Mouse (Mus musculus) heart, adult 2 months (tissue): Measurements from ENCODE around the gene Gabrr1. TPM values are rescaled to one million over a fixed set of nuclear protein-coding genes. Genes with fewer than 3 reads are reported as not detected.
"Not testable (repeated sequence)": the region's sequence is repeated elsewhere in the genome, so short reads cannot be mapped to it uniquely, and the experiment has no call there.

Experiments
- DNase-seq, 2 experiments: peaks; one replicate each; pipeline ENCODE4 v3.0.0; 2021
- H3K27ac ChIP-seq: fragments of 200-600 bp; 2 replicates; pipeline ENCODE4 v1.8.1; 2022
- H3K27me3 ChIP-seq: fragments of 200-500 bp; 2 replicates; pipeline ENCODE4 v1.6.1; 2012; ENCODE audit warnings: mild to moderate bottlenecking, low read length, inconsistent platforms, mixed read lengths; ENCODE audit not compliant: control insufficient read depth, insufficient read depth
- H3K36me3 ChIP-seq: fragments of 200-500 bp; 2 replicates; pipeline ENCODE4 v1.6.1; 2012; ENCODE audit warnings: low read length, inconsistent platforms; ENCODE audit not compliant: control insufficient read depth, insufficient read depth
- H3K4me1 ChIP-seq: fragments of 200-500 bp; 2 replicates; pipeline ENCODE4 v1.6.1; 2011; ENCODE audit warnings: low read length; ENCODE audit not compliant: control insufficient read depth, insufficient read depth
- H3K4me3 ChIP-seq: fragments of 200-600 bp; 2 replicates; pipeline ENCODE4 v1.8.1; 2022
- H3K79me2 ChIP-seq: fragments of 200-500 bp; replicated peaks from 2 replicates; pipeline ENCODE4 v1.6.1; 2012; ENCODE audit warnings: mild to moderate bottlenecking, inconsistent platforms, low read length, moderate library complexity, mixed read lengths; ENCODE audit not compliant: control insufficient read depth, insufficient read depth
- H3K9ac ChIP-seq: fragments of 200-500 bp; 2 replicates; pipeline ENCODE4 v1.6.1; 2012; ENCODE audit warnings: low read depth, mild to moderate bottlenecking, control low read depth, inconsistent platforms, low read length, mixed read lengths
- CTCF ChIP-seq: fragments of 200-600 bp; IDR thresholded peaks from 2 replicates; pipeline ENCODE4 v1.8.1; 2022; ENCODE audit warnings: antibody characterized with exemption, mild to moderate bottlenecking, moderate library complexity
- EP300 ChIP-seq: fragments of 200-500 bp; IDR thresholded peaks from 2 replicates; pipeline ENCODE4 v1.6.1; 2011; ENCODE audit warnings: low read depth, low read length, control low read depth; ENCODE audit not compliant: insufficient read depth
- POLR2A ChIP-seq: fragments of 200-500 bp; IDR thresholded peaks from 2 replicates; pipeline ENCODE4 v1.6.1; 2011; ENCODE audit warnings: mild to moderate bottlenecking, low read depth, low read length, control low read depth; ENCODE audit not compliant: insufficient read depth
- WGBS: fragments of 180-500 bp; shearing (Covaris S2); methylation state at CpG from one replicate; pipeline ENCODE4 v1.1.7; 2018; 5-methylcytosine and 5-hydroxymethylcytosine counted together
- intact Hi-C: fragments of 180-260 bp; cut with DNase I; formaldehyde crosslinking; loops from one replicate; pipeline ENCODE4 v1.15.1; 2025
- long read RNA-seq: library from polyadenylated mRNA; stranded (forward); transcript quantifications from one replicate; pipeline ENCODE4 v2.0.0, GENCODE M21; 2021
- polyA plus RNA-seq: library from polyadenylated mRNA; depleted of rRNA; stranded (reverse); fragments of >200 nt; gene quantifications from 2 replicates; pipeline ENCODE4 v1.2.3, GENCODE M21; 2012; rRNA removed
- total RNA-seq, 2 experiments: library from RNA; stranded (reverse); gene quantifications; 2 replicates each; pipeline ENCODE4 v1.2.3; 2021

Gene Gabrr1
- total RNA-seq (under 1 TPM; 0.27 to 0.50 TPM), polyA plus RNA-seq (0.20 and 0.23 TPM in 2 replicates)
- long read RNA-seq, partial matches to known transcripts, result 1 of 1 reads
- long read RNA-seq, other reads (novel, unspliced or antisense), result 0 of 1 reads

- Histone ChIP-seq H3K79me2 (no peaks in the 10 kb centered on the region), H3K4me3 (no peak within 1 kb of the TSS), H3K9ac (no peak within 1 kb of the TSS), H3K36me3 (no peaks in the 10 kb centered on the region), H3K27ac (no peak within 1 kb of the TSS), H3K4me1 (no peaks in the 10 kb centered on the region), H3K27me3 (no peaks in the 10 kb centered on the region)
- TF ChIP-seq CTCF, result no peak
- no peak for DNase-seq
- intact Hi-C loops, result no loop called here
- WGBS, result 64% methylated on average over 11 of the region's 11 CpGs
These were observed at the start of gene Gabrr1 for GRCm38 (mm10) chr4:33132221-33132620. Gene Gabrr1, plus strand, starts transcription at chr4:33132521.

- TF ChIP-seq EP300 (no peak), POLR2A (no peak), CTCF (no peak)
- H3K9ac ChIP-seq, result no peak overlapping the region
- H3K79me2 ChIP-seq, result no peaks in the 10 kb centered on the region
- no peaks in the 10 kb centered on the region for H3K4me1 ChIP-seq
- no peak overlapping the region for H3K4me3 ChIP-seq
- 74% methylated on average over 6 of the region's 6 CpGs for WGBS
- H3K27me3 ChIP-seq, result no peaks in the 10 kb centered on the region
- H3K27ac ChIP-seq, result no peak overlapping the region
- intact Hi-C loops, result no loop called here
- DNase-seq, result no peak
- no peaks in the 10 kb centered on the region for H3K36me3 ChIP-seq
These were observed 33.1 kb upstream of the Gabrr1 start for GRCm38 (mm10) chr4:33099118-33099694.

- Histone ChIP-seq H3K36me3 (no peaks in the 10 kb centered on the region), H3K27ac (no peak overlapping the region), H3K79me2 (no peaks in the 10 kb centered on the region), H3K4me3 (no peak overlapping the region), H3K9ac (no peak overlapping the region), H3K27me3 (no peaks in the 10 kb centered on the region), H3K4me1 (no peaks in the 10 kb centered on the region)
- no peak for DNase-seq
- TF ChIP-seq POLR2A, result no peak
- no peak for TF ChIP-seq CTCF
- TF ChIP-seq EP300, result no peak
- intact Hi-C loops, result no loop called here
- WGBS, result 52% methylated on average over 14 of the region's 14 CpGs
These were observed 22.4 kb upstream of the Gabrr1 start for GRCm38 (mm10) chr4:33109720-33110458.

GRCm38 (mm10) chr4:33110845-33111244 is 21.5 kb upstream of the Gabrr1 start:
- H3K9ac ChIP-seq, result no peak overlapping the region
- no peaks in the 10 kb centered on the region for H3K4me1 ChIP-seq
- no peaks in the 10 kb centered on the region for H3K27me3 ChIP-seq
- H3K27ac ChIP-seq, result no peak overlapping the region
- no peaks in the 10 kb centered on the region for H3K79me2 ChIP-seq
- H3K4me3 ChIP-seq, result no peak overlapping the region
- no peak for DNase-seq
- no peaks in the 10 kb centered on the region for H3K36me3 ChIP-seq
- TF ChIP-seq EP300, result no peak
- TF ChIP-seq POLR2A, result no peak
- TF ChIP-seq CTCF, result no peak
- WGBS, result 82% methylated on average over 7 of the region's 7 CpGs
- intact Hi-C loops, result no loop called here

- Histone ChIP-seq H3K27me3 (no peaks in the 10 kb centered on the region), H3K79me2 (no peaks in the 10 kb centered on the region), H3K4me3 (no peak overlapping the region), H3K4me1 (no peaks in the 10 kb centered on the region), H3K9ac (no peak overlapping the region), H3K27ac (no peak overlapping the region), H3K36me3 (no peaks in the 10 kb centered on the region)
- WGBS, result 71% methylated on average over 9 of the region's 9 CpGs
- DNase-seq, result no peak
- TF ChIP-seq EP300, result no peak
- TF ChIP-seq CTCF, result no peak
- no peak for TF ChIP-seq POLR2A
- intact Hi-C loops, result no loop called here
These were observed 21.0 kb upstream of the Gabrr1 start for GRCm38 (mm10) chr4:33111358-33111757.

- H3K79me2 ChIP-seq, H3K4me3 ChIP-seq, H3K36me3 ChIP-seq, H3K9ac ChIP-seq, H3K27ac ChIP-seq, H3K27me3 ChIP-seq, intact Hi-C loops, H3K4me1 ChIP-seq, DNase-seq: not testable (repeated sequence)
- WGBS, result 89% methylated on average over 13 of the region's 14 CpGs
These were observed 19.5 kb upstream of the Gabrr1 start for GRCm38 (mm10) chr4:33112866-33113265.
